Mouse (Mus musculus) embryonic facial prominence, embryonic 10.5 days (tissue): ENCODE results near the gene Rprd2. TPM values are rescaled to one million over a fixed set of nuclear protein-coding genes. Genes with fewer than 3 reads are reported as not detected.
"Not testable (repeated sequence)": the region's sequence is repeated elsewhere in the genome, so short reads cannot be mapped to it uniquely, and the experiment has no call there.

ENCODE experiments used
- DNase-seq: peaks from one replicate; pipeline ENCODE4 v3.0.0-alpha.2; 2017; ENCODE audit warnings: low spot score
- H3K27ac ChIP-seq: fragments of 300-500 bp; sonication (generic); replicated peaks from 2 replicates; pipeline ENCODE4 v1.5.1; 2016; ENCODE audit warnings: mild to moderate bottlenecking
- H3K27me3 ChIP-seq: fragments of 300-500 bp; sonication (generic); replicated peaks from 2 replicates; pipeline ENCODE4 v1.6.1; 2016; ENCODE audit warnings: low read depth, mild to moderate bottlenecking; ENCODE audit not compliant: poor library complexity, severe bottlenecking
- H3K36me3 ChIP-seq: fragments of 300-500 bp; sonication (generic); replicated peaks from 2 replicates; pipeline ENCODE4 v1.6.1; 2016; ENCODE audit warnings: mild to moderate bottlenecking, moderate library complexity
- H3K4me1 ChIP-seq: fragments of 300-500 bp; sonication (generic); 2 replicates; pipeline ENCODE4 v1.6.1; 2016
- H3K4me3 ChIP-seq: fragments of 300-500 bp; sonication (generic); 2 replicates; pipeline ENCODE4 v1.5.1; 2016; ENCODE audit warnings: mild to moderate bottlenecking, moderate library complexity
- H3K9me3 ChIP-seq: fragments of 300-500 bp; sonication (generic); 2 replicates; pipeline ENCODE4 v1.6.1; 2016; ENCODE audit warnings: mild to moderate bottlenecking
- WGBS: fragments of 180-500 bp; shearing (Covaris S2); methylation state at CpG from one replicate; pipeline ENCODE4 v1.1.7; 2016; 5-methylcytosine and 5-hydroxymethylcytosine counted together
- polyA plus RNA-seq: library from polyadenylated mRNA; unstranded; fragments of >200 nt; fragmentation: Nextera tagmentation; extraction: Ambion mirVana; gene quantifications from 2 replicates; pipeline ENCODE4 v1.2.1, GENCODE M21; 2016

The Rprd2 gene
- 24.0 and 25.7 TPM in 2 replicates for polyA plus RNA-seq

DNA sequence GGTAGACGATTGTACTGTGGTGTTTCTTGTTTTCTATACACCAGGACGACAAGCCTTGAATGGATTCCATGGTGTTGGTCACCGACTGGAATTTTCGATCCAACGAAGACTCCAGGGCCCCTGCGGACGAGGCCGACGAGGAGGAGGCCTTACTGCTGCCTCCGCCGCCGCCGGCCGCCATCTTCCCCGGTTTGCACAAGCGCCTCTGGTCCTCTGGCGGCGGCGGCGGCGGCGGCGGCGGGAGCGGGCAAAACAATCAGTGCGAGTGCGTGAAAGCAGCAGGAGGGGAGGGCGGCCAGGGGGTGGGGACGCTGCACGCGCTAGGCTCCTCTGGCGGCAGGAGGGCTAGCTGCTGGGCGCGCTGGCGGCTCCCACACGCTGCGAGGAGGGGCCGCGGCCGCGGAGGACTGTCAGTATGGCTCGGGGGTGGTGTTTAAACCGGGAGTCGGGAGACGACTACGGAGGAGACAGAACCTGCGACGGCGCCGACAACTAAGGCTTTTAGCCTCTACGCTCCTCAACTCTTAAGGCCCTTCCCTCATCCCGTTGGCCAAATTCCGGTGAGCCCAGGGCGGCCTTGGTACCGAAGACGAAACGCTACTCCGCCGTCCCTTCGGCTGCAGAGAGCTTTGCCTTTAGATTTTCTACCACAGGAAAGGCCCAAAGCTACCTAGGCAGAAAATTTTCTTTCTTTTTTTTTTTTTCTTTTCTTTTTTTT, at the start of gene Rprd2:
Rprd2 (minus strand) TSS at position 293 of the 718 bp plus-strand sequence.
- H3K36me3 ChIP-seq: peaks cover 17% of the 10 kb centered on the region
- H3K9me3 ChIP-seq: no peaks in the 10 kb centered on the region
- H3K4me3 ChIP-seq: peak within 1 kb of the TSS; percentile 93
- under 1% methylated on average over 60 of the region's 60 CpGs for whole genome bisulfite sequencing
- DNase-seq: peak; percentile 89
- no peaks in the 10 kb centered on the region for H3K27me3 ChIP-seq
- H3K4me1 ChIP-seq: peaks cover 21% of the 10 kb centered on the region
- H3K27ac ChIP-seq: peak within 1 kb of the TSS; percentile 100

DNA sequence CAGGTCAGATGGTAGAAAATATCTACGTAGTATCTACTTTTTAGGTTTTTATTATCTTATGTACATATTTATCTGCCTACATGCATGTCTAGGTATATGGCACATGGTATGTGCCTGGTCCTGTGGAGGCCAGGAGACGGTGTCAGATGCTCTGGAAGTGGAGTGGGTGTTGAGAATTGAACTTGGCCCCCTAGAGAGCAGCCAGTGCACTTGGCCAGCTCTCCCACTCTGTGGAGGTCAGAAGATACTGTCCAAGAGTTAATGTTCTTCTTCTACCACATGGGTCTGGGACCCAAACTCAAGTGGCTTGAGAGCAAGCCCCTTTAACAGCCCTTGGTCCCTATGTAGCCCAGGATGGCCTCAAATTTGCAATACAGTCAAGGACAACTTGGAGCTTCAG, 48.7 kb upstream of the Rprd2 start:
- H3K9me3 ChIP-seq: no peaks in the 10 kb centered on the region
- no peak overlapping the region for H3K4me3 ChIP-seq
- WGBS: 93% methylated on average over 2 of the region's 2 CpGs
- H3K4me1 ChIP-seq: peaks cover 16% of the 10 kb centered on the region
- peaks cover 78% of the 10 kb centered on the region for H3K36me3 ChIP-seq
- H3K27me3 ChIP-seq: no peaks in the 10 kb centered on the region
- DNase-seq: no peak
- H3K27ac ChIP-seq: no peak overlapping the region

- H3K27me3 ChIP-seq: no peaks in the 10 kb centered on the region
- no peaks in the 10 kb centered on the region for H3K9me3 ChIP-seq
- no peak overlapping the region for H3K27ac ChIP-seq
- no peak overlapping the region for H3K4me3 ChIP-seq
- WGBS: 90% methylated on average over 5 of the region's 5 CpGs
- H3K4me1 ChIP-seq: peaks cover 10% of the 10 kb centered on the region
- H3K36me3 ChIP-seq: peaks cover 91% of the 10 kb centered on the region
- no peak for DNase-seq
These were observed 47.4 kb upstream of the Rprd2 start for GRCm38 (mm10) chr3:95866071-95866470.

- no peaks in the 10 kb centered on the region for H3K9me3 ChIP-seq
- H3K27ac ChIP-seq: no peak overlapping the region
- H3K4me1 ChIP-seq: peaks cover 6% of the 10 kb centered on the region
- peaks cover 91% of the 10 kb centered on the region for H3K36me3 ChIP-seq
- WGBS: 92% methylated on average over 20 of the region's 20 CpGs
- H3K4me3 ChIP-seq: no peak overlapping the region
- H3K27me3 ChIP-seq: no peaks in the 10 kb centered on the region
- DNase-seq: no peak
These were observed 46.9 kb upstream of the Rprd2 start for GRCm38 (mm10) chr3:95865571-95865970.

- no peaks in the 10 kb centered on the region for H3K27me3 ChIP-seq
- H3K27ac ChIP-seq: no peak overlapping the region
- H3K9me3 ChIP-seq: no peaks in the 10 kb centered on the region
- DNase-seq: no peak
- WGBS: 94% methylated on average over 5 of the region's 5 CpGs
- peaks cover 87% of the 10 kb centered on the region for H3K36me3 ChIP-seq
- H3K4me1 ChIP-seq: peaks cover under 1% of the 10 kb centered on the region; the same call in 1 of the 2 replicates
- no peak overlapping the region for H3K4me3 ChIP-seq
These were observed 46.4 kb upstream of the Rprd2 start for GRCm38 (mm10) chr3:95865050-95865449.

DNA sequence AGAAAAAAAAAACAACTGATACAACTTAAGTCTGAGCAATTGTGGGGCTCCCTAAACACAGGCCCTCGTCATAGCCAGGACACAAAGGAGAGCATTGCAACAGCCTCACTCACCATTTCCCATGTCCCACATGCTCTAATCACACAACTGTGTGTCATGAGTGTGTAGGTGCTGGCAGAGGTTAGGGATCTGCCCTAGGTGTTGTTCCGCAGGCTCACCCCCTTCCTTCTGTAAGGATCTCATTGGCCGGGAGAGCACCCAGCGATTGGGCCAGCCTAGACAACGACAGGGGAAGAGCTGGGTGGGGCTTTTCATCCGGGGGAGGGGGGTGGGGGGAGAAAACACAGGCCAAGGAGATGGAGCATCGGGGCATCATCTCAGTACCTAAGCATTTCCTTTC, 44.9 kb upstream of the Rprd2 start:
- 79% methylated on average over 7 of the region's 7 CpGs for WGBS
- no peak overlapping the region for H3K4me3 ChIP-seq
- no peaks in the 10 kb centered on the region for H3K4me1 ChIP-seq
- no peaks in the 10 kb centered on the region for H3K27me3 ChIP-seq
- peaks cover 72% of the 10 kb centered on the region for H3K36me3 ChIP-seq
- no peaks in the 10 kb centered on the region for H3K9me3 ChIP-seq
- DNase-seq: no peak
- no peak overlapping the region for H3K27ac ChIP-seq

GRCm38 (mm10) chr3:95861796-95862195, 43.1 kb upstream of the Rprd2 start:
- Histone ChIP-seq H3K27me3 (no peaks in the 10 kb centered on the region), H3K4me3 (no peak overlapping the region), H3K4me1 (no peaks in the 10 kb centered on the region), H3K27ac (no peak overlapping the region), H3K9me3 (no peaks in the 10 kb centered on the region), H3K36me3 (peaks cover 54% of the 10 kb centered on the region)
- peak; percentile 52 for DNase-seq
- WGBS: 47% methylated on average over 2 of the region's 2 CpGs

DNA sequence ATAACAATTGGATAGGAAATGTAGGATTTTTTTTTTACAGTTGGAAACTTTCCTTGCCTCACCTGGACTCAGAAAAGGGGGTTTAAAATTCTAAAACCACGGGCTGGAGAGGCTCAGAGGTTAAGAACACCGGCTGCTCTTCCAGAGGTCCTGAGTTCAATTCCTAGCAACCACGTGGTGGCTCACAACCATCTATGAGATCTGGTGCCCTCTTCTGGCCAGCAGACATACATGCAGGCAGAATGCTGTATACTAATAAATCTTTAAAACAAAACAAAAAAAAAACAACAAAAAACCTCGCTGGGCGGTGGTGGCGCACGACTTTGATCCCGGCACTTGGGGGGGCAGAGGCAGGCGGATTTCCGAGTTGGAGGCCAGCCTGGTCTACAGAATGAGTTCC, 42.6 kb upstream of the Rprd2 start:
- 75% methylated on average over 10 of the region's 10 CpGs for WGBS
- Histone ChIP-seq H3K36me3 (peaks cover 49% of the 10 kb centered on the region), H3K27ac (no peak overlapping the region), H3K4me1 (no peaks in the 10 kb centered on the region), H3K4me3 (no peak overlapping the region), H3K27me3 (no peaks in the 10 kb centered on the region), H3K9me3 (no peaks in the 10 kb centered on the region)
- DNase-seq: no peak

GRCm38 (mm10) chr3:95860323-95860722, 41.7 kb upstream of the Rprd2 start:
- 83% methylated on average over 3 of the region's 3 CpGs for WGBS
- Histone ChIP-seq H3K27ac (no peak overlapping the region), H3K9me3 (no peaks in the 10 kb centered on the region), H3K27me3 (no peaks in the 10 kb centered on the region), H3K4me3 (no peak overlapping the region), H3K36me3 (peaks cover 40% of the 10 kb centered on the region), H3K4me1 (no peaks in the 10 kb centered on the region)
- no peak for DNase-seq

DNA sequence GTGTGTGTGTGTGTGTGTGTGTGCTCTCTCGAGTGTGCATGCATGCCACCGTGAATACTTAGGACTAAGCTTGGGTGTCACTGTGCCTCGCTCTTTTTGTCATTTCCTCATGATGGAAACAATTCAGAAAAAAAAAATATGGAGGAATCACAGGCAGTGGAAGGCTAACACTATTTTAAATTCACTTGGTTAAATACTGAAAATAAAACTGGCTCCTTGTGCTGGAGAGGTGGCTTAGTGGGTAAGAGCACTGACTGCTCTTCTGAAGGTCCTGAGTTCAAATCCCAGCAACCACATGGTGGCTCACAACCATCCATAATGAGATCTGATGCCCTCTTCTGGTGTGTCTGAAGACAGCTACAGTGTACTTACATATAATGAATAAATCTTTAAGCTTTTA, 39.6 kb upstream of the Rprd2 start:
- WGBS: 84% methylated on average over 3 of the region's 3 CpGs
- not testable (repeated sequence) for H3K9me3 ChIP-seq

DNA sequence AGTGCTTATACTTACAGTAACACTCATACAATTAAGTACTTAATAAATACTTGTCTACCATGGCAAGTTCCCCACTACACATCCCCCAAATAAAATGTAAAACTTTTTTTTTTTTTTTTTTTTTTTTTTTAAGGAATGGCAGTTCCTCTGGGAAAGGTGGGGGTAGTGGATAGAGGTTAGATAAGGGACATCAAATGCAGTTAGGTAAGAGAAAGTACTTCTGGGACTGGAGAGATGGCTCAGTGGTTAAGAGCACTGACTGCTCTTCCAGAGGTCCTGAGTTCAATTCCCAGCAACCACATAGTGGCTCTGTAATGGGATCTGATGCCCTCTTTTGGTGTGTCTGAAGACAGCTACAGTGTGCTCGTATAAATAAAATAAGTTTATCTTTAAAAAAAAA, 38.4 kb upstream of the Rprd2 start:
- H3K4me3 ChIP-seq, DNase-seq, H3K9me3 ChIP-seq, H3K27ac ChIP-seq, H3K27me3 ChIP-seq, H3K4me1 ChIP-seq: not testable (repeated sequence)
- peaks cover 27% of the 10 kb centered on the region for H3K36me3 ChIP-seq
- WGBS: 83% methylated on average over 1 of the region's 1 CpGs

More for the DNA sequence above, 39.6 kb upstream of the Rprd2 start:
- H3K36me3 ChIP-seq: peaks cover 25% of the 10 kb centered on the region
- not testable (repeated sequence) for H3K4me1 ChIP-seq, H3K4me3 ChIP-seq, DNase-seq, H3K27me3 ChIP-seq, H3K27ac ChIP-seq

- Histone ChIP-seq H3K4me1 (peaks cover 8% of the 10 kb centered on the region), H3K27ac (peak overlapping the region; percentile 91), H3K4me3 (peak overlapping the region; percentile 78), H3K27me3 (no peaks in the 10 kb centered on the region), H3K9me3 (no peaks in the 10 kb centered on the region), H3K36me3 (peaks cover 27% of the 10 kb centered on the region)
- no peak for DNase-seq
- WGBS: 26% methylated on average over 7 of the region's 7 CpGs
These were observed 37.5 kb upstream of the Rprd2 start for GRCm38 (mm10) chr3:95856115-95856514.

DNA sequence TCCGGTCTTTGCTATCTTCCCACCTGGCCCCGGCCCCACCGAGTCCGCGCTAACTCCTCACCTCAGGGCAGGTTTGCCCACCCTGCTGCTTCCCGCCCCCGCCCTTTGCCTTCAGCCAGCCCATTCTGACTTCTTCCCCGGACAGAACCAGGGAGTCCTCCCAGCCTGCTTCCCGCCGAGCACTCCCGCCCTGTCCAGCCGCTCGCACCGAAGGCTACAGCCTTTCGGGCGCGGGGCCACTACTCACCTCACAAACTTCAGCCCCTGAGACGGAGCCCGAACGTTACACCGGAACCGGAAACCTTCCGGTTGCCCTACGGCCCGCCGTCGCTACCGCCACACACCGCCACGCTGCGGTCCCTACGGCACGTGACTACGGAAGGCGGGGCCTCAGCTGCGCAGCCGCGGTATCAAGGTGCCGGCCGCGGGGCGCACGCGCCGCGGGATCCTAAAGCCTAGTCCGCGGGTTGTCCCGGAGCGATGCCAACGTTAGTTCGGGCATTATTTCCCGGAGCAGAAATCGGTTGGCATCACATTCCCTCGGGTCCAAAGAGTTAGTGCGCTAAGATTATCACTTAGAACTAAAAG, 36.9 kb upstream of the Rprd2 start, which contains the start of gene Prpf3:
Prpf3 (minus strand) TSS at position 384 of the 588 bp plus-strand sequence.
- Histone ChIP-seq H3K9me3 (no peaks in the 10 kb centered on the region), H3K27me3 (no peaks in the 10 kb centered on the region), H3K4me1 (peaks cover 8% of the 10 kb centered on the region), H3K36me3 (peaks cover 32% of the 10 kb centered on the region), H3K4me3 (peak within 1 kb of the TSS; percentile 78), H3K27ac (peak within 1 kb of the TSS; percentile 91)
- peak; percentile 95 for DNase-seq
- WGBS: under 1% methylated on average over 56 of the region's 56 CpGs
